Mouse (Mus musculus) olfactory bulb, adult 2 months (tissue): Measurements from ENCODE around the gene Dap3. TPM values are rescaled to one million over a fixed set of nuclear protein-coding genes. Genes with fewer than 3 reads are reported as not detected.

Experiments
- polyA plus RNA-seq: library from polyadenylated mRNA; stranded (reverse); fragments of >200 nt; gene quantifications from 2 replicates; pipeline ENCODE4 v1.2.4, GENCODE M21; 2012; ENCODE audit warnings: low replicate concordance; ENCODE audit not compliant: missing spikeins, insufficient read depth, insufficient read length

Gene Dap3
- polyA plus RNA-seq, 1 experiment = not detected

Other genes starting within 250 kb of the Dap3 start
- gene Rit1, start 234.3 kb downstream of the Dap3 start, polyA plus RNA-seq = not detected in 2 replicates
- gene Syt11, start 176.0 kb downstream of the Dap3 start, polyA plus RNA-seq = 88.7 and 382 TPM in 2 replicates
- not detected in 2 replicates for gene Gon4l, start 116.0 kb downstream of the Dap3 start, polyA plus RNA-seq
- 208 TPM in 1 of 2 replicates, not detected in the other for gene Msto1, start 37.2 kb downstream of the Dap3 start, polyA plus RNA-seq
- gene Ash1l, start 559 bp downstream of the Dap3 start, polyA plus RNA-seq = 107 TPM in 1 of 2 replicates, not detected in the other
- gene Rusc1, start 142.1 kb upstream of the Dap3 start, polyA plus RNA-seq = not detected in 2 replicates
- gene Gm43738, start 149.9 kb upstream of the Dap3 start, polyA plus RNA-seq = not detected in 2 replicates
- gene Fdps, start 150.8 kb upstream of the Dap3 start, polyA plus RNA-seq = not detected in 2 replicates
- gene Pklr, start 185.0 kb upstream of the Dap3 start, polyA plus RNA-seq = not detected in 2 replicates
- gene Hcn3, start 209.0 kb upstream of the Dap3 start, polyA plus RNA-seq = not detected in 2 replicates
- not detected in 2 replicates for gene Clk2, start 213.6 kb upstream of the Dap3 start, polyA plus RNA-seq
- not detected in 2 replicates for gene Scamp3, start 226.3 kb upstream of the Dap3 start, polyA plus RNA-seq
- gene Fam189b, start 232.0 kb upstream of the Dap3 start, polyA plus RNA-seq = not detected in 2 replicates